Mouse (Mus musculus) cerebellum, adult 11-12 months (tissue): ENCODE data around the gene Pou6f1.
A peak's percentile ranks its signal among the peaks of the same experiment; 100 is the strongest.
"Not testable (repeated sequence)": the region's sequence is repeated elsewhere in the genome, so short reads cannot be mapped to it uniquely, and the experiment has no call there.

Source experiments
- DNase-seq: peaks from one replicate; pipeline ENCODE4 v3.0.0; 2022

Gene Pou6f1

DNA sequence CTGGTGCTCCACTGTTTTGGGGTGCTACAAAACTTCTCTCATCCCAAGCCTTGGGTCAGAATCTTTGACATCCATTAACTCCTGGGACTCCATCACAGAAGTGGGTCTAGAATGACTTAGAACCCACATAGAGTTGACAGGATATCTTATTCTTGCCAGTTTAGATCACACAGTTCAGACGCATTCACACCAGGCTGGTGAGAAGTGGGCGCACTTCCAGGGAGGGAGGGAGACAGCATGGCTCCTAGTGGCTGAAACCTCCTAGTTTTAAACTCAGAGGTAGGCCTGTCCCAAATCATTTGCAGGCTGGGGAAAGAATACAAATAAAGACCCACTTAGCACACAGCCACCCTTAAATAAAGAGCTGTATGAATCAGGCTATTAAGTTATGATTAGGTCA, 25.4 kb downstream of the Pou6f1 start:
- no peak for DNase-seq

DNA sequence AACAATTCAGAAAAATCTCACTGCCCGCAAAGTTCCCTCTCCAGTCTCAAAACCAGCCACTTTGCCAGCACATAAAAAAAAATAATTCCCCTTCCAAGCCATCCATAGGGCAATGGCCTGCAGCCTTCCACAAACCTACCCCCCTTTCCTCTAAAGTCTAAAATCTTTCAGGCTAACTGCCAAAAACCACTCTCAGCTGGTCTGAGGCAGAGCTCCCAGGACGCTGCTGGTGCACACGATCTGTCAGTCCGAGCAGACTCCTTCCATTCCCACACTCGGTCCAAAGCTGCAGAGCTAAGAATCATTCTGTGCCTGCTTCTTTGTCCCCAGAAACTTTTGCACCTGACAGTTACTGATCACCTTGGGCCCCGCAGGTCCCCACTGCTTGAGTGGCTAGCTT, 25.8 kb downstream of the Pou6f1 start:
- no peak for DNase-seq

- DNase-seq = no peak
Measured at GRCm38 (mm10) chr15:100569239-100569638, 30.5 kb downstream of the Pou6f1 start.

DNA sequence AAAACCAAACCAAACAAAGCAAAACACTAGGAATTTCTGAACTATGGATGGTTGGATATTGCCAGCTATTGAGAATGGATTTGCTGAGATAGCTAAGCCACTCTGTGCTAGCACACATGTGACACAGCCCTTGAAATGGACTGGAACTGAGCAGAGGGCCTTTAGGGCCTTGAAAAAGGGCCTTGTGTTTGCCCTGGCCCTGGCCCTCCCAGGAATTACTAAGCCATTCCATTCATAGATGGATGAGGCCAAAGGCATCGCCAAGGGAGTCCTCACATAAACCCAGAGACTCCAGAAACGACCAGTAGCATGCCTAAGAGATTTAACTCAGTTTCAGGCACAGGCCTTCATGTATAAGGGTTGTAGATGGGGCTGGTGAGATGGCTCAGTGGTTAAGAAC, 33.3 kb downstream of the Pou6f1 start:
- DNase-seq = no peak

DNA sequence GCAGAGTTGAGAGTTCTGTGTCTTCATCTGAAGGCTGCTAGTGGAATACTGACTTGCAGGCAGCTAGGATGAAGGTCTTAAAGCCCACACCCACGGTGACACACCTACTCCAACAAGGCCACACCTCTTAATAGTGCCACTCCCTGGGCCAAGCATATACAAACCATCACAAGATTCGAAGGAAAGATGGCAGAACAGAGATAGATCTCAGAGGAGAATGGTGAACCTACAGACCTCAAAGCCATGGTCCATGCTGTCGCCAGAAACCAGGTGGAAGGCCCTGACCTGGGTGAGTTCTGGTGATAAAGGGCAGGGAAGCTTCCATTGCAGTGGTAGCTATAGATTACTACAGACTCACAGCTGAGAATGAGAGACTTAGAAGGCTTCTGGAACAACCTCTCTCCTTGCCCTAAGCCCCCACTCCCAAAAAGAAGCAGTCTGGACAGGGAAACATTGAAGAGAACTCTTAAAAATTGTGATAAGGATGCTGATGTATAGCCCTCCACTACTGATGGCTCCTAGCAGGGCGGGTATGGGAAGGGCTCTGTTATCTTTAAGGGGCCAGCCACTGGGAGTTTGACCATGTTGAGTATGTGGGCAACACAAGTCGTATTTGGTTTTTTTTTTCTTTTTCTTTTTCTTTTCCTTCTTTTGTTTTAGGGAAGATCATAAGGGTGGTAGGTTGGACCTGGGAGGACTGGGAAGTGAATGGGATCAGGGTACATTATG, 41.9 kb downstream of the Pou6f1 start:
- no peak for DNase-seq

- DNase-seq = no peak
Measured at GRCm38 (mm10) chr15:100556378-100556777, 43.4 kb downstream of the Pou6f1 start.

GRCm38 (mm10) chr15:100555965-100556364, 43.8 kb downstream of the Pou6f1 start:
- no peak for DNase-seq

DNA sequence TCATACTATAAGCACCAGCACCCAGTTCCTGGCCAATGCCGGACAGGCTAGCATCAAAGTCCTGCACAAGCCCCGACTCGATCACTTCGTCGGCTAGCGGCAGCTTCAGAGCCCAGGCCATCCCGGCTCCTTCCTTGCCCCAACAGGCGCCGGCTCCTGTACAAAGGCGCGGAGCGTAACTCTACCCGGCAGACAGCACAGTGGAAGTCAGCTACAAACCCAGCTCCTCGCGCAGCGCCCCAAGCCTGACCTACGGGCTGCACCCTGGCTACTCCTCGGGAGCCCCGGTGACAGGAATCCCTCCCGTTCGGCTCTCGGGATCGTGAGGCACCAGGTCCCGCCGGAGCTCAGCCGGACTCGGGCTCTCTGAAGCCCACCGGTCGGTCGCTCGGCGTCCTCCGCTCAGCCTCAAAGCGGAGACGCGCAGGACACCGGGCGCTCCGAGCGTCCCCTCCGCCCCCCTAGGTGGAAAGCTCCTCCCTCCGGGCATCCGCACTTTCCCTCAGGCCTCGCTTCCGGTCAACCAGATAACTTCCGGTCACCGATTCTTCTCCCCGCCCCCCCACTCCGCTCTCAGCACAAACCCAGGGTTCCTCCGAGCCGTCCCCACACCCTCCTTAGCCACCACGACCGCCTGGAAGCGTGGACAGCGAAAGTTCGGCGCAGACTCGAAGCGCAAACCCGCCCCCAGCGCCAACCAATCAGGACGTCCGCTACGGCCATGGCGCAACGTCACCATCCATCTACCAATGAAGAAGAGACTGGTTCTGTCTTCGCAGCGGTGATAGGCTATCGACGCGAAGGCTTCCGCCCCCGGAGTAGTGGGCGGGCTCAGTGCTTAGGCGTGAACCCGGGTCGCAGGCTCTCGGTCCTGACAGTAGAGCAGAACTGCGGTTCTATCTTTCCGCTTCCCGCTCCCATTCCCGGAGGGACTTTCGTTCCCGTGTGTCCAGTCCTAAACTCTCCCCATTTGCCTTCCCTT, 48.2 kb downstream of the Pou6f1 start, which contains the start of gene Tfcp2:
Tfcp2 (minus strand) TSS at position 683 of the 982 bp plus-strand sequence.
- peak; percentile 99 for DNase-seq

- DNase-seq = peak; percentile 12
Measured at GRCm38 (mm10) chr15:100550280-100550679, 49.5 kb downstream of the Pou6f1 start.

- DNase-seq = not testable (repeated sequence)
Measured at GRCm38 (mm10) chr15:100543651-100544030, 56.1 kb downstream of the Pou6f1 start.

DNA sequence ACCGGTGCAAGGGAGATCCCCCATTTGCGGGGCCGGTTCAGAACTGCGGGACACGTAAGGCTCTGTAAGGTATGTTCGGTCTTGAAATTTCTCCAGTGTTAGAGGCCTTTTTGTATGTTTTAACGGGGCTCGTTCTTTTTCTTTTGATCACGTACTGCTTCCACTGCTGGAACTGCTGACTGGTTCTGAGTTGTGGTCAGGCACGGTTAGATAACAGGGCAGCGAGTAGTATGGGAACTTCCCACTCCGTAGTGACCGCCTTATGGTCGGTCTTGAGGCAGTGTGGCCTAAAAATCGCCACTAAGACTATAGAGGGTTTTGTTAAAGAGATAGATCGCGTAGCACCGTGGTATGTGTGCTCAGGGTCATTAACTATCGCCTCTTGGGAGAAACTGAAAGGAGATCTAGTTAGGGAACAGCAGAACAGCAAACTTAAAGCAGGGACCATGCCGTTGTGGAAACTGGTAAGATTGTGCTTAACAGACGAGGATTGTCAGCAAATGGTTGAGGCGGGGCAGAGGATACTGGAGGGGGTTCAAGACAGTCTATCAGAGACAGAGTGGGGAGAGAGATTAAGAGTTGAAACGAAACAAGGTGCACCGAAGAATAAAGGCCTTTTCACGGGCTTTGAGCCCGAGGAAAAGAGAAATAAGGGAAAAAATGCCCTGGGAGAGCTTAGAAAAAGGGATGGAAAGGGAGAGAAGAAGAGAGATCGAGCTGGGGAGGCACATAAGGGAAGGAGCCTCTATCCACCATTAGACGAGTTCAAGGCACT, 56.7 kb downstream of the Pou6f1 start:
- not testable (repeated sequence) for DNase-seq

- no peak for DNase-seq
Measured at GRCm38 (mm10) chr15:100541426-100541825, 58.4 kb downstream of the Pou6f1 start.

GRCm38 (mm10) chr15:100541001-100541400, 58.8 kb downstream of the Pou6f1 start:
- not testable (repeated sequence) for DNase-seq

GRCm38 (mm10) chr15:100539411-100539810, 60.4 kb downstream of the Pou6f1 start:
- no peak for DNase-seq

GRCm38 (mm10) chr15:100537913-100538312, 61.9 kb downstream of the Pou6f1 start:
- DNase-seq = no peak

DNA sequence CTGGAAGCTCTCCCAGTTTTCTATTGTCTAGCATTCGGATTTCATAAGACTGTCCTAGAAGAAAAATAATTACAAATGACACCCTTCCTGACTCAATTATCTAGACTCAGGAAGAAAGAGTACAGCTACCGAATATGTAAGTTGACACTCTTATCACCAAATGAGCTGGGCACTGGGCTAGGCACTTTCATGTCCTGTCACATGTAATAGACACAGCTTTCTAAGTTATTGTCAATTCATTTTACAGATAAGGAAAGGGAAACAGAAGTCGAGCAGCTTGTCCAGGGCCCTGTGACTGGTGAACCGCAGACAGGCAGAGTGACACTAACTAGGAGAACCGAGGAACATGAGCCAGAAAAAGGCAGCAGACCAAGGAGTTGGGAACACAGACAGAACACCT, 71.9 kb downstream of the Pou6f1 start:
- no peak for DNase-seq

DNA sequence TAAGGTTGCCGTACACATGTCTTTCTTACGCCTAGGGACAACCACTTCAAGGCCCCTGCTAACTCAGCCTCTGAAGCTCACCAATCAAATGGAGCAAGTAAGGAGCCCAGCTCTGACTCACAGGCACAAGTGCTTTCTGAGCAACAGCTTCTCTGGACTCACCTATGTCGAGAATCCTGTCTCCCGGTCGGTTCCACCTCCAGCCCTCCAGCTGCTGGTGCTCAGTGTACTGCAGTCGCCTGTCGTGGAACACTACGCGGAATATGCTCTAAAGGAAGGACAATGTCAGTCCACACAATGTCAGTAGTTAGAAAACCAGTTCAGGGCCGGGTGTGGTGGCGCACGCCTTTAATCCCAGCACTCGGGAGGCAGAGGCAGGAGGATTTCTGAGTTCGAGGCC, 74.4 kb downstream of the Pou6f1 start:
- DNase-seq = no peak
